23 mouse cellular contexts compared by ENCODE assay signal in genomic region chr1:160734743-160735142, GRCm38 (mm10).
"Had no signal": no experiment of that assay in that cellular context is flagged by ENCODE, and none has a peak within 500 bp of the region (broad histone marks: within the 10 kb centered on the region; RNA-seq: fewer than 3 reads in every experiment).

No protein-coding gene starts in this region.

- H3K9me3 ChIP-seq: heart, embryonic 13.5 days; heart, embryonic 15.5 days; hindbrain, embryonic 13.5 days; intestine, embryonic 15.5 days; limb, embryonic 13.5 days; limb, embryonic 15.5 days; liver, embryonic 12.5 days had no signal

- H3K4me3 ChIP-seq: gastrocnemius, adult 2 months; heart, adult 2 months; heart, embryonic 13.5 days; heart, embryonic 15.5 days; hindbrain, embryonic 13.5 days; intestine, embryonic 15.5 days; layer of hippocampus, adult 2 months; limb, embryonic 13.5 days; limb, embryonic 15.5 days; liver, embryonic 12.5 days had no signal

- H3K4me1 ChIP-seq: heart, embryonic 13.5 days; heart, embryonic 15.5 days; hindbrain, embryonic 13.5 days; intestine, embryonic 15.5 days; limb, embryonic 13.5 days; limb, embryonic 15.5 days; liver, embryonic 12.5 days had no signal

- H3K27me3 ChIP-seq: heart, embryonic 13.5 days; heart, embryonic 15.5 days; hindbrain, embryonic 13.5 days; intestine, embryonic 15.5 days; limb, embryonic 13.5 days; limb, embryonic 15.5 days; liver, embryonic 12.5 days had no signal

- H3K9ac ChIP-seq: heart, embryonic 13.5 days; heart, embryonic 15.5 days; hindbrain, embryonic 13.5 days; intestine, embryonic 15.5 days; limb, embryonic 13.5 days; limb, embryonic 15.5 days; liver, embryonic 12.5 days; liver, embryonic 14.5 days had no signal

- H3K27ac ChIP-seq: gastrocnemius, adult 2 months; heart, adult 2 months; heart, embryonic 13.5 days; heart, embryonic 15.5 days; hindbrain, embryonic 13.5 days; intestine, embryonic 15.5 days; layer of hippocampus, adult 2 months; limb, embryonic 13.5 days; limb, embryonic 15.5 days; liver, embryonic 12.5 days; liver, embryonic 14.5 days had no signal

- H3K36me3 ChIP-seq: intestine, embryonic 15.5 days had no signal

- DNase-seq: gastrocnemius, adult 2 months; gastrocnemius, postnatal 10 days; gastrocnemius, postnatal 36 days; heart, adult 11 months; heart, adult 2 months; heart, postnatal 14 days; heart, postnatal 36 days; kidney, adult 18-20 months; kidney, adult 8-10 months; kidney, postnatal 10 days; kidney, postnatal 25 days; kidney, postnatal 4 days; left cerebral cortex, postnatal 4 days; lung, adult 18-20 months had no signal
